In genomic region chr14:31653101-31653875, GRCm38 (mm10) we compare ENCODE assay signal across 1 mouse cellular context.
TF ChIP-seq lines count a peak whose summit lies in the region.

No protein-coding gene starts in this region.

TF ChIP-seq in CH12.LX, 34 proteins besides CTCF, POLR2A, EP300 and RAD21 (continued from another document):
- no peak for TF ChIP-seq GABPA (IDR thresholded peaks at IDR 0.05; ENCODE audit: insufficient replicate concordance, low read depth, low read length)
- TF ChIP-seq MAX (IDR thresholded peaks at IDR 0.05; ENCODE audit: low read length): peak; percentile 84
- TF ChIP-seq KAT2A (IDR thresholded peaks at IDR 0.05; ENCODE audit: insufficient replicate concordance, low read length): 0 out of 2 replicates have a peak, but pooled peaks have one; percentile 26
- no peak for TF ChIP-seq MAFK (IDR thresholded peaks at IDR 0.05; ENCODE audit: insufficient replicate concordance, low read length)
- peak; percentile 57; the same call in 1 of the 2 replicates for TF ChIP-seq SIN3A (IDR thresholded peaks at IDR 0.05; ENCODE audit: low read length)
- no peak for TF ChIP-seq POLR2AphosphoS2 (IDR thresholded peaks at IDR 0.05; ENCODE audit: low read depth, low read length)
- TF ChIP-seq ZNF384 (IDR thresholded peaks at IDR 0.05; ENCODE audit: low read depth, low read length): no peak
- peak; percentile 44; the same call in 1 of the 2 replicates for TF ChIP-seq ETS1 (conservative IDR thresholded peaks at IDR 0.05; ENCODE audit: low read depth, low read length)
- no peak for TF ChIP-seq JUND (conservative IDR thresholded peaks at IDR 0.05; ENCODE audit: low read depth, low read length)
- no peak for TF ChIP-seq NRF1 (IDR thresholded peaks at IDR 0.05; ENCODE audit: low read depth, low read length)
- no peak for TF ChIP-seq USF1 (IDR thresholded peaks at IDR 0.05; ENCODE audit: low read depth, low read length)
- TF ChIP-seq CHD1 (IDR thresholded peaks at IDR 0.05; ENCODE audit: low read depth, low read length): no peak
- TF ChIP-seq MYC (IDR thresholded peaks at IDR 0.05; ENCODE audit: low read depth, low read length): peak; percentile 64
- TF ChIP-seq NELFE (IDR thresholded peaks at IDR 0.05; ENCODE audit: low read depth, low read length): no peak; the same call in 1 of the 2 replicates
- peak; percentile 77 for TF ChIP-seq MXI1 (IDR thresholded peaks at IDR 0.05; ENCODE audit: low read depth, low read length)
- no peak; the same call in 1 of the 2 replicates for TF ChIP-seq BHLHE40 (IDR thresholded peaks at IDR 0.05; ENCODE audit: low read depth, low read length)
- no peak for TF ChIP-seq HCFC1 (IDR thresholded peaks at IDR 0.05; ENCODE audit: low read depth, low read length)
